Mouse (Mus musculus) stomach, postnatal 0 days (tissue): Measurements from ENCODE around the gene Il17re.

Experiments used
- CTCF ChIP-seq: IDR thresholded peaks from 2 replicates; pipeline ENCODE4 v1.5.1; 2016; ENCODE audit warnings: antibody characterized with exemption, low read depth, mild to moderate bottlenecking, moderate library complexity
- EP300 ChIP-seq: optimal IDR thresholded peaks from 2 replicates; pipeline ENCODE3; 2016; ENCODE audit warnings: antibody characterized with exemption

DNA sequence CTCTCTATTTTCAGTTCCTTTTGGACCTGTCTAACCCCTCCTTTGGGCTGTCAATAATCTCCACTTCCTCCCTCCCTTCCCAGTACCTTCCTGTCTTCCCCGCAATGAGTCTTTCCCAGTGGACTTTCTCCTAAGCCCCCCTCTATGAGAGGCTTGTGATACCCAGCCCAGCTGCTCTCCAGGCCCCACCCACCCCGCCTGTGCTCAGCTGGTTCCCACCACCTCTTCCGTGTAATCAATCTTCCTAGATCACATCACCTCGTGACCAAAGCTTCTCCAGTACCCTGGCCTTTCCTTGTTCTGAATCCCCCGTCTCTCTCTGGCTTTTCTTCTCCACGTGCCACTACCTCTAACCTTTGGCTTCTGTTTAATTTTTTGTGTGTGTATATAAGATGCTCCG, 19.1 kb downstream of the Il17re start:
- TF ChIP-seq EP300 (no peak), CTCF (no peak)
